Mouse (Mus musculus) testis, adult 2 months (tissue): Measurements from ENCODE around the gene Cacna2d1. TPM values are rescaled to one million over a fixed set of nuclear protein-coding genes. Genes with fewer than 3 reads are reported as not detected.

Experiments used
- H3K27ac ChIP-seq: fragments of 200-500 bp; 2 replicates; pipeline ENCODE4 v1.5.1; 2012; ENCODE audit warnings: low read depth, low read length; ENCODE audit not compliant: control insufficient read depth, insufficient read depth
- H3K27me3 ChIP-seq: fragments of 200-500 bp; 2 replicates; pipeline ENCODE4 v1.6.1; 2012; ENCODE audit warnings: mild to moderate bottlenecking, low read length, moderate library complexity; ENCODE audit not compliant: control insufficient read depth, insufficient read depth
- H3K36me3 ChIP-seq: fragments of 200-500 bp; 2 replicates; pipeline ENCODE4 v1.6.1; 2012; ENCODE audit warnings: mild to moderate bottlenecking, low read length; ENCODE audit not compliant: control insufficient read depth, insufficient read depth
- H3K4me1 ChIP-seq: fragments of 200-500 bp; 2 replicates; pipeline ENCODE4 v1.6.1; 2012; ENCODE audit warnings: low read length; ENCODE audit not compliant: control insufficient read depth, insufficient read depth
- H3K4me3 ChIP-seq: fragments of 200-500 bp; 2 replicates; pipeline ENCODE4 v1.5.1; 2012; ENCODE audit warnings: low read depth, mild to moderate bottlenecking, low read length, moderate library complexity, mixed read lengths; ENCODE audit not compliant: control insufficient read depth
- CTCF ChIP-seq: fragments of 200-500 bp; IDR thresholded peaks from 2 replicates; pipeline ENCODE4 v1.5.1; 2012; ENCODE audit warnings: low read depth, mild to moderate bottlenecking, inconsistent platforms, low read length, moderate library complexity; ENCODE audit not compliant: control insufficient read depth, insufficient read depth, insufficient replicate concordance
- POLR2A ChIP-seq: fragments of 200-500 bp; IDR thresholded peaks from 2 replicates; pipeline ENCODE4 v1.6.1; 2012; ENCODE audit warnings: low read depth, mild to moderate bottlenecking, inconsistent platforms, low read length, moderate library complexity; ENCODE audit not compliant: control insufficient read depth
- polyA plus RNA-seq: library from polyadenylated mRNA; depleted of rRNA; stranded (reverse); fragments of >200 nt; gene quantifications from 2 replicates; pipeline ENCODE4 v1.2.3, GENCODE M21; 2012

Cacna2d1 gene
- polyA plus RNA-seq, 1 experiment = 1.5 TPM

DNA sequence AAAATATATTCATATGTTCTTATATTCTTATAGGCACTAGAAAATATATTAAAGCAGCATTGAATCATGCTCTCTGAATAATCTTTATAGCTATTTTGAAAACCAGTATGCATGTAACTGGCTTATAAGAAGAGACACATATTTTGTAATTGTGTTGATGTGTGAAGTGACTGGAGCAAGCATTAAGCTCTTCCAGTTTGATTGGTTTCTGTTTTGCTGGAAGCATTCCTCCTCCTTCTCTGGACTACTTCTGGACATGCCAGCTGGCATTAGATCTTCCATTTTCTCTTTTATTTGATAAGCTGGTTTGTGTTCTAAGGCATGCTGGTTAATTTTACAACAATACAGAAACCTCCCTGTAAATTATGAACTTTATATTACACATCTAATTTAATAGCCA lies 228.8 kb downstream of the Cacna2d1 start:
- TF ChIP-seq CTCF (no peak), POLR2A (no peak)
- no peak overlapping the region for H3K27ac ChIP-seq
- no peak overlapping the region for H3K4me3 ChIP-seq

GRCm38 (mm10) chr5:16166117-16166867 lies 231.8 kb downstream of the Cacna2d1 start:
- Histone ChIP-seq H3K27ac (no peak overlapping the region), H3K36me3 (no peaks in the 10 kb centered on the region), H3K4me3 (no peak overlapping the region), H3K27me3 (no peaks in the 10 kb centered on the region), H3K4me1 (no peaks in the 10 kb centered on the region)
- TF ChIP-seq CTCF (no peak), POLR2A (no peak)

More for the DNA sequence above, 228.8 kb downstream of the Cacna2d1 start:
- no peaks in the 10 kb centered on the region for H3K36me3 ChIP-seq
- no peaks in the 10 kb centered on the region for H3K4me1 ChIP-seq
- H3K27me3 ChIP-seq = no peaks in the 10 kb centered on the region

DNA sequence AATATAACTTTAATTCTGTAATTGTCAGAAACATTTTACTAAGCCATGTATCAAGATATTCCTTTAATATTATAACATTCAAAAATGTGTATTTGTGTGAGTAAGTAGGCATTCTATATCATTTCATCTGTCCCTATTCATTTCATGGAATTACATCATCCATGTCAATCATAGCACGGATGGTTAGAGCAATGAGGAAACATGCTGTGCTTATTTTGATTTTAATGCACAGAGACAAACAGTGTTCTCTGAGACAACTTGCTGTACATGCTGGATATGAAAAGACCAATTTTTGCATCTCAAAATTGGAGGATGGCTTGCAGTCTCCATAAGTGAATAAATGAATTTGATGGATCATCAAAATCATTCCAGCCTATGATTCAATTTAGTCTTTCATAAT lies 232.4 kb downstream of the Cacna2d1 start:
- no peaks in the 10 kb centered on the region for H3K4me1 ChIP-seq
- no peaks in the 10 kb centered on the region for H3K36me3 ChIP-seq
- H3K27me3 ChIP-seq = no peaks in the 10 kb centered on the region
- TF ChIP-seq POLR2A (no peak), CTCF (no peak)
- no peak overlapping the region for H3K27ac ChIP-seq
- H3K4me3 ChIP-seq = no peak overlapping the region

DNA sequence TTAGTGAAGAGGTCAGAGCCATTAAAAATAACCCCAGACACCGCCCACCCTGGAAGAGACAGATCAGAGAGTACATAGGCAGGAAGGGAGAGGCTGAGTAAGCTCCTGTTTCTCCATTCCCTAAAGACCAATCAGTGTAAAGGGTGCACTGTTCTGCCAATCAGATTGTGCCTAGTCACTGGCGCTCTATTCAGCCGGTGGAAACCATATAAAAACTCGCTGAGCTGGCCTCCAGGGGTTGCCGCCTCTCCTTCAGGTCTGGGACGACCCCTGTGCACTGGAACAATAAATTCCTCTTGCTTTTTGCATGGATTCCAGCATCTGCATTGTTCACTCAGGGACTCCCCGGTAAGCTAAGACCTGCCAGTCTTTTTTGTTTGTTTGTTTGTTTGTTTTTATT lies 246.6 kb downstream of the Cacna2d1 start:
- Histone ChIP-seq H3K36me3 (no peaks in the 10 kb centered on the region), H3K4me1 (0 out of 2 replicates have a peak, but pooled peaks cover 2% of the 10 kb centered on the region), H3K27ac (no peak overlapping the region), H3K27me3 (no peaks in the 10 kb centered on the region), H3K4me3 (no peak overlapping the region)
- TF ChIP-seq POLR2A = no peak
- TF ChIP-seq CTCF = no peak

- H3K4me1 ChIP-seq = 0 out of 2 replicates have a peak, but pooled peaks cover 2% of the 10 kb centered on the region
- H3K36me3 ChIP-seq = no peaks in the 10 kb centered on the region
- H3K4me3 ChIP-seq = no peak overlapping the region
- H3K27ac ChIP-seq = no peak overlapping the region
- H3K27me3 ChIP-seq = no peaks in the 10 kb centered on the region
- no peak for TF ChIP-seq CTCF
- TF ChIP-seq POLR2A = no peak
Measured at GRCm38 (mm10) chr5:16184064-16184463, 249.6 kb downstream of the Cacna2d1 start.

- TF ChIP-seq POLR2A (no peak), CTCF (no peak)
- H3K4me1 ChIP-seq = no peaks in the 10 kb centered on the region
- no peak overlapping the region for H3K27ac ChIP-seq
- no peaks in the 10 kb centered on the region for H3K36me3 ChIP-seq
- no peaks in the 10 kb centered on the region for H3K27me3 ChIP-seq
- no peak overlapping the region for H3K4me3 ChIP-seq
Measured at GRCm38 (mm10) chr5:16187931-16188330, 253.4 kb downstream of the Cacna2d1 start.

DNA sequence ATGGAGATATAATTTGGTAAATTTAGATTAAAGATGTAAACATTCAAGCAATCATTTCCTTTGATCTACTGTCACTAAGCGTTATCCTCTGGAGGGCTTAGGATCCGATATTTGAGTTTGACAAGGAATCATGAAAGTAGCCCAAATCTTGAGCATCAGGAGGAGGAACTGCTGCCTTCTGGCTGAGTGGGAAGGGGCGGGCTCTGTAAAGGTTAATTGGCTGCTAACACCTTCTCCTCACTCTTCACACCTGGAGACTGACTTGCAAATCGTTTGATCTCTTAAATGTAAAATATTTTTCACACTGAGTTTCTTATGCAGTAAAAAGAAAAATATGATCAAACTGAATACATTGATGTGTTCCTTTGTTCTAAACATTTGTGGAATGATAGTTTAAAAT lies 255.4 kb downstream of the Cacna2d1 start:
- H3K27ac ChIP-seq = no peak overlapping the region
- H3K4me3 ChIP-seq = no peak overlapping the region
- no peaks in the 10 kb centered on the region for H3K36me3 ChIP-seq
- no peaks in the 10 kb centered on the region for H3K4me1 ChIP-seq
- TF ChIP-seq CTCF (no peak), POLR2A (no peak)
- no peaks in the 10 kb centered on the region for H3K27me3 ChIP-seq

DNA sequence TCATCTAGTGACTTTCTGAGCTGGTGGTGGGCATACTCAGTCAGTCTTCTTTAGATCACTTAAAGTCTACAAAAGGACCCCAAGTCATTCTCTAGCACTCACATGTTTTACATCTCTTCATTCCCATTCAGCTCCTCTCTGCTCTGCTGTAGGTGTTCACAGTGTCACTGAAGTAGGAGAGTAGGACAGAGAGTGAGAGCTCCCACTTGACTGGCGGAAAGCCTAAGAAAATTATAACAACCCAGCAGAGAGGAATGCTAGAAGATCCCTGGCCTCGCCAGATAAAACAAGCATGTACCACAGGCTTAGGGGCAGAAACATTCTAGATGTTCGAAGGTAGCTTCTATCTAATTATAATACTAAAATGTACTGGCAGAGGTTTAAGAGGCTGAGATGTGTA lies 256.7 kb downstream of the Cacna2d1 start:
- Histone ChIP-seq H3K27ac (no peak overlapping the region), H3K4me3 (no peak overlapping the region), H3K27me3 (no peaks in the 10 kb centered on the region), H3K4me1 (no peaks in the 10 kb centered on the region), H3K36me3 (no peaks in the 10 kb centered on the region)
- TF ChIP-seq CTCF = no peak
- no peak for TF ChIP-seq POLR2A
